8 mouse cellular contexts compared by ENCODE assay signal in genomic region chr11:55204602-55205001, GRCm38 (mm10). TPM values are rescaled to one million over a fixed set of nuclear protein-coding genes. Genes with fewer than 3 reads are reported as not detected.
A peak's percentile ranks its signal among the peaks of the same experiment; 100 is the strongest.
DNase-seq lines count a peak whose midpoint lies in the region; ATAC-seq and TF ChIP-seq lines count a peak whose summit lies in the region.

No protein-coding gene starts in this region.

- WGBS in hindbrain, postnatal 0 days, result 4% methylated on average over 17 of the region's 17 CpGs
- WGBS in liver, embryonic 15.5 days (ENCODE audit: insufficient replicate concordance), result 1% methylated on average over 17 of the region's 17 CpGs
- WGBS in neural tube, embryonic 15.5 days, result 4% methylated on average over 17 of the region's 17 CpGs

- H3K36me3 ChIP-seq in erythroblast, embryonic 14.5 days (ENCODE audit: control insufficient read depth), result no peaks in the 10 kb centered on the region
- H3K36me3 ChIP-seq in hindbrain, postnatal 0 days (ENCODE audit: insufficient read depth, low read length), result no peaks in the 10 kb centered on the region
- no peaks in the 10 kb centered on the region for H3K36me3 ChIP-seq in liver, embryonic 15.5 days (replicated peaks)
- H3K36me3 ChIP-seq in neural tube, embryonic 15.5 days, result no peaks in the 10 kb centered on the region

- ATAC-seq in hindbrain, postnatal 0 days, result no peak
- ATAC-seq in liver, embryonic 15.5 days (ENCODE audit: insufficient read depth), result peak; percentile 27; the same call in 1 of the 2 replicates
- ATAC-seq in neural tube, embryonic 15.5 days (ENCODE audit: low FRiP score), result peak; percentile 67

- H3K27me3 ChIP-seq in erythroblast, embryonic 14.5 days (ENCODE audit: control insufficient read depth), result no peaks in the 10 kb centered on the region; the same call in 1 of the 2 replicates
- H3K27me3 ChIP-seq in hindbrain, postnatal 0 days (ENCODE audit: insufficient read depth, low read length), result no peaks in the 10 kb centered on the region
- H3K27me3 ChIP-seq in liver, embryonic 15.5 days, result no peaks in the 10 kb centered on the region
- no peaks in the 10 kb centered on the region for H3K27me3 ChIP-seq in neural tube, embryonic 15.5 days (replicated peaks)

- peak overlapping the region; percentile 99 for H3K4me2 ChIP-seq in hindbrain, postnatal 0 days (ENCODE audit: low read depth, low read length)
- peak overlapping the region; percentile 93 for H3K4me2 ChIP-seq in liver, embryonic 15.5 days
- H3K4me2 ChIP-seq in neural tube, embryonic 15.5 days, result peak overlapping the region; percentile 94

- peaks cover 10% of the 10 kb centered on the region for H3K4me1 ChIP-seq in erythroblast, embryonic 14.5 days (ENCODE audit: control insufficient read depth)
- H3K4me1 ChIP-seq in hindbrain, postnatal 0 days (ENCODE audit: insufficient read depth, low read length), result peaks cover 17% of the 10 kb centered on the region
- peaks cover 34% of the 10 kb centered on the region for H3K4me1 ChIP-seq in liver, embryonic 15.5 days (replicated peaks)
- H3K4me1 ChIP-seq in neural tube, embryonic 15.5 days, result peaks cover 25% of the 10 kb centered on the region

- H3K27ac ChIP-seq in hindbrain, postnatal 0 days, result peak overlapping the region; percentile 75; the same call in 1 of the 2 replicates
- 0 out of 2 replicates have a peak overlapping the region, but pooled peaks have one; percentile 38 for H3K27ac ChIP-seq in liver, embryonic 15.5 days (replicated peaks)
- H3K27ac ChIP-seq in neural tube, embryonic 15.5 days (replicated peaks), result peak overlapping the region; percentile 74

- TF ChIP-seq CTCF in hindbrain, postnatal 0 days (IDR thresholded peaks at IDR 0.05; ENCODE audit: low read depth), result no peak

- H3K9me3 ChIP-seq in erythroblast, embryonic 14.5 days (ENCODE audit: control insufficient read depth, low read length), result no peaks in the 10 kb centered on the region
- H3K9me3 ChIP-seq in hindbrain, postnatal 0 days (ENCODE audit: low read length), result no peaks in the 10 kb centered on the region
- H3K9me3 ChIP-seq in liver, embryonic 15.5 days (replicated peaks), result no peaks in the 10 kb centered on the region
- H3K9me3 ChIP-seq in neural tube, embryonic 15.5 days (replicated peaks), result no peaks in the 10 kb centered on the region

- peak overlapping the region; percentile 81 for H3K4me3 ChIP-seq in erythroblast, embryonic 14.5 days (replicated peaks)
- peak overlapping the region; percentile 79 for H3K4me3 ChIP-seq in hindbrain, postnatal 0 days (ENCODE audit: low read length)
- H3K4me3 ChIP-seq in liver, embryonic 15.5 days (replicated peaks), result peak overlapping the region; percentile 90
- H3K4me3 ChIP-seq in neural tube, embryonic 15.5 days (replicated peaks), result peak overlapping the region; percentile 96

- DNase-seq in adrenal gland, adult 2 months, result peak; percentile 45
- no peak for DNase-seq in adrenal gland, postnatal 4 days (ENCODE audit: low spot score in 2 of 2)
- peak; percentile 49 for DNase-seq in thymus, postnatal 4 days
- no peak for DNase-seq in thymus, adult 18-20 months
- DNase-seq in hindbrain, postnatal 0 days (ENCODE audit: low spot score), result peak; percentile 43

- peak overlapping the region; percentile 73 for H3K9ac ChIP-seq in hindbrain, postnatal 0 days (replicated peaks; ENCODE audit: low read length)
- H3K9ac ChIP-seq in liver, embryonic 15.5 days, result peak overlapping the region; percentile 80
- peak overlapping the region; percentile 89 for H3K9ac ChIP-seq in neural tube, embryonic 15.5 days (replicated peaks)

RNA-seq across cellular contexts. Expression of gene Slc36a1, which starts 0.5 kb away (rescaled TPM):
- 10 to 100 TPM; 15.9 to 18.7 TPM for total RNA-seq in adrenal gland, adult 2 months (2021)
- polyA plus RNA-seq in adrenal gland, adult 2 months (2012; rRNA removed), result 16.4 and 21.5 TPM in 2 replicates
- total RNA-seq in adrenal gland, postnatal 4 days (2021), result 10 to 100 TPM; 35.5 to 35.6 TPM
- 0.09 and 0.24 TPM in 2 replicates for polyA plus RNA-seq in erythroblast, embryonic 14.5 days (2012)
- total RNA-seq in hindbrain, postnatal 0 days (2014; rRNA removed), result 35.0 and 37.3 TPM in 2 replicates
- 3.8 TPM in 2 replicates for polyA plus RNA-seq in hindbrain, postnatal 0 days (2015; fragmentation: Nextera tagmentation; extraction: Ambion mirVana)
- 1.8 and 2.6 TPM in 2 replicates for polyA plus RNA-seq in liver, embryonic 15.5 days (2015; fragmentation: Nextera tagmentation; extraction: Ambion mirVana)
- polyA plus RNA-seq in neural tube, embryonic 15.5 days (2015; fragmentation: Nextera tagmentation; extraction: Ambion mirVana), result 4.7 and 6.7 TPM in 2 replicates

RNA-seq across cellular contexts. Expression of gene Slc36a2, which starts 19.7 kb away (rescaled TPM):
- 100 to 1,000 TPM in 1 of 2 experiments, 10 to 100 TPM in 1; 93.6 to 146 TPM for total RNA-seq in adrenal gland, adult 2 months (2021)
- 144 and 233 TPM in 2 replicates for polyA plus RNA-seq in adrenal gland, adult 2 months (2012; rRNA removed)
- 10 to 100 TPM; 45.2 to 66.6 TPM for total RNA-seq in adrenal gland, postnatal 4 days (2021)
- 0.03 TPM in 1 of 2 replicates, not detected in the other for polyA plus RNA-seq in erythroblast, embryonic 14.5 days (2012)
- total RNA-seq in hindbrain, postnatal 0 days (2014; rRNA removed), result 0.36 and 0.84 TPM in 2 replicates
- polyA plus RNA-seq in hindbrain, postnatal 0 days (2015; fragmentation: Nextera tagmentation; extraction: Ambion mirVana), result 0.78 and 0.94 TPM in 2 replicates
- 27.3 and 33.2 TPM in 2 replicates for polyA plus RNA-seq in liver, embryonic 15.5 days (2015; fragmentation: Nextera tagmentation; extraction: Ambion mirVana)
- polyA plus RNA-seq in neural tube, embryonic 15.5 days (2015; fragmentation: Nextera tagmentation; extraction: Ambion mirVana), result 0.51 and 0.55 TPM in 2 replicates

RNA-seq across cellular contexts. Expression of gene Slc36a3, which starts 53.1 kb away (rescaled TPM):
- total RNA-seq in adrenal gland, adult 2 months (2021), result not detected
- polyA plus RNA-seq in adrenal gland, adult 2 months (2012; rRNA removed), result 0.16 TPM in 1 of 2 replicates, not detected in the other
- not detected for total RNA-seq in adrenal gland, postnatal 4 days (2021)
- polyA plus RNA-seq in erythroblast, embryonic 14.5 days (2012), result not detected in 2 replicates
- total RNA-seq in hindbrain, postnatal 0 days (2014; rRNA removed), result not detected in 2 replicates
- polyA plus RNA-seq in hindbrain, postnatal 0 days (2015; fragmentation: Nextera tagmentation; extraction: Ambion mirVana), result not detected in 2 replicates
- polyA plus RNA-seq in liver, embryonic 15.5 days (2015; fragmentation: Nextera tagmentation; extraction: Ambion mirVana), result not detected in 2 replicates
- not detected in 2 replicates for polyA plus RNA-seq in neural tube, embryonic 15.5 days (2015; fragmentation: Nextera tagmentation; extraction: Ambion mirVana)

Comparison
In these comparisons a context has a peak if more than half of its experiments do, and no peak if none do; other contexts are left out.
1. DNase-seq: peak in adrenal gland, adult 2 months (single experiment), thymus, postnatal 4 days (single experiment) and hindbrain, postnatal 0 days (single experiment); none in adrenal gland, postnatal 4 days (0 of 2) and thymus, adult 18-20 months (0 of 2).
2. RNA of gene Slc36a2, which starts 19.7 kb away (polyA plus RNA-seq): 144 to 233 TPM in adrenal gland, adult 2 months and 27.3 to 33.2 TPM in liver, embryonic 15.5 days; 0.78 to 0.94 TPM in hindbrain, postnatal 0 days, 0.51 to 0.55 TPM in neural tube, embryonic 15.5 days and 0.03 TPM in erythroblast, embryonic 14.5 days; every median in the first group is over 10 times any median in the second.
3. Peak in every context shown above with its lines, with median percentiles within 50 percentile points of each other: H3K4me3 ChIP-seq, H3K27ac ChIP-seq, H3K4me2 ChIP-seq and H3K9ac ChIP-seq.